Mouse (Mus musculus) hindbrain, embryonic 11.5 days (tissue): Measurements from ENCODE around the gene Mrgprf. TPM values are rescaled to one million over a fixed set of nuclear protein-coding genes. Genes with fewer than 3 reads are reported as not detected.

Experiments
- ATAC-seq: fragments of 200-750 bp; cut with Nextera tagmentation; 2 replicates; pipeline ENCODE4 v1.8.0; 2017; ENCODE audit warnings: mild to moderate bottlenecking, moderate TSS enrichment, moderate library complexity; ENCODE audit not compliant: low FRiP score
- DNase-seq: peaks from one replicate; pipeline ENCODE4 v3.0.0-alpha.2; 2015; ENCODE audit warnings: low spot score
- H3K27ac ChIP-seq: fragments of 300-500 bp; sonication (generic); 2 replicates; pipeline ENCODE4 v1.5.1; 2014; ENCODE audit warnings: mild to moderate bottlenecking, low read depth, low read length
- H3K27me3 ChIP-seq: fragments of 300-500 bp; sonication (generic); 2 replicates; pipeline ENCODE4 v1.6.1; 2014; ENCODE audit warnings: mild to moderate bottlenecking, low read length, moderate library complexity, mixed read lengths; ENCODE audit not compliant: control insufficient read depth, insufficient read depth
- H3K36me3 ChIP-seq: fragments of 300-500 bp; sonication (generic); 2 replicates; pipeline ENCODE4 v1.6.1; 2014; ENCODE audit warnings: mild to moderate bottlenecking, low read length, moderate library complexity, mixed read lengths; ENCODE audit not compliant: control insufficient read depth, insufficient read depth
- H3K4me1 ChIP-seq: fragments of 300-500 bp; sonication (generic); replicated peaks from 2 replicates; pipeline ENCODE4 v1.6.1; 2014; ENCODE audit warnings: low read length, mixed read lengths; ENCODE audit not compliant: control insufficient read depth, insufficient read depth
- H3K4me2 ChIP-seq: fragments of 300-500 bp; sonication (generic); replicated peaks from 2 replicates; pipeline ENCODE4 v1.6.1; 2014; ENCODE audit warnings: mild to moderate bottlenecking, low read depth, low read length
- H3K4me3 ChIP-seq: fragments of 300-500 bp; sonication (generic); 2 replicates; pipeline ENCODE4 v1.5.1; 2014; ENCODE audit warnings: low read depth, low read length
- H3K9ac ChIP-seq: fragments of 300-500 bp; sonication (generic); 2 replicates; pipeline ENCODE4 v1.6.1; 2014; ENCODE audit warnings: low read depth, low read length
- H3K9me3 ChIP-seq: fragments of 300-500 bp; sonication (generic); 2 replicates; pipeline ENCODE4 v1.6.1; 2016; ENCODE audit warnings: low read length; ENCODE audit not compliant: control insufficient read depth
- WGBS: fragments of 180-500 bp; shearing (Covaris S2); extraction: QIAGEN DNeasy Blood & Tissue Kit; methylation state at CpG from one replicate; pipeline ENCODE4 v1.1.7; 2014; 5-methylcytosine and 5-hydroxymethylcytosine counted together
- polyA plus RNA-seq: library from polyadenylated mRNA; unstranded; fragments of >200 nt; fragmentation: Nextera tagmentation; extraction: Ambion mirVana; gene quantifications from 2 replicates; pipeline ENCODE4 v1.2.1, GENCODE M21; 2014

The Mrgprf gene
- polyA plus RNA-seq, 1 experiment from 2014 or later = 0.26 TPM

DNA sequence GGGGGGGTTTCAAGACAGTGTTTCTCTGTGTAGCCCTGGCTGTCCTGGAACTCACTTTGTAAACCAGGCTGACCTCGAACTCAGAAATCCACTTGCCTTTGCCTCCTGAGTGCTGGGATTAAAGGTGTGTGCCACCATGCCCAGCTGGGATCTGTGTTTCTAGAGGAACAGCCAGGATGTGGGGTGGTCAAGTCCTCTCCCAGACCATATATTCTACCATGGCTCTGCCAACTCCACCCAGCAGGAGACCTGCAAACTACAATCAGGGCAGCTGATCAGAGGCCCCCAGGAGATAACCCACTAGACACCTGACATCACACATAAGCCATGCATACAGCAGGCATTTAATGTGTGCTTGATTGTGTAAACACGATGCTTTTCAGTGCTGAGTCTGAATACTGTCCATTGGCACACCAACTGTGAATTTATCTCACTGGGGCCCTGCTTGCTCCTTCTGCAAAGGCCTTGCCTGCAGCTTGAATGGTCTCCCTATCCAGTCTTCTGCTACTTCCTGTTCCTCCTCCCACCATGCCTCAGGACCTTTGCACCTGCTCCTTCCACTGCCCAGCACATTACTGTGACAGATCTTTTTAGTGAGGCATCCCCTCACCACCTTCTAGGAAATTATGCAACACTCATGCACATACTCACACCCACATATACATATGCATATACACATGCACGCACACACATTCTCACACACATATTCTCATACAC, 35.1 kb downstream of the Mrgprf start:
- H3K9ac ChIP-seq = no peak overlapping the region
- no peak overlapping the region for H3K27ac ChIP-seq
- H3K27me3 ChIP-seq = no peaks in the 10 kb centered on the region
- H3K36me3 ChIP-seq = no peaks in the 10 kb centered on the region
- DNase-seq (no peak), ATAC-seq (no peak)
- H3K9me3 ChIP-seq = no peaks in the 10 kb centered on the region
- H3K4me3 ChIP-seq = no peak overlapping the region
- no peaks in the 10 kb centered on the region for H3K4me1 ChIP-seq
- no peak overlapping the region for H3K4me2 ChIP-seq
- 81% methylated on average over 3 of the region's 3 CpGs for WGBS

DNA sequence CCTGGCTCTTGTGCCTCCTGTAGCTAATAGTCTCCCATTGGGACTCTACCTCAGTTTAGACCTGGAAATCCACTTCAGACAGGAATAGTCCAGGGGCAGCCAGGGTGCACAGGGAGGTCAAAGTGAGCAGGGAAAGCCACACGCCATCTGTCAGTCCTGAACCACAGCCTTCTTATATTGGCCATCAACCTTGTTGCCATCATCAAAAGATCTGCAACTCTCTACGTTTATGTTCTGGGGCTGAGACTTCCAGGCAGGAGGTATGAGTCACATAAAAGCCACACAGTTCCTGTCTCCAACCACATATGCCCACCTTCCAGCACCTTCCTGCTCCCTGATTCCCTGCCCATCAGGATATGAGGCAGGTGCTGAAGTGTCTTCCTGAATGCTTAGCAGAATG, 37.3 kb downstream of the Mrgprf start:
- no peaks in the 10 kb centered on the region for H3K27me3 ChIP-seq
- H3K4me1 ChIP-seq = no peaks in the 10 kb centered on the region
- H3K4me2 ChIP-seq = no peak overlapping the region
- H3K9ac ChIP-seq = no peak overlapping the region
- no peak overlapping the region for H3K4me3 ChIP-seq
- no peaks in the 10 kb centered on the region for H3K9me3 ChIP-seq
- no peak overlapping the region for H3K27ac ChIP-seq
- WGBS = 79% methylated on average over 2 of the region's 2 CpGs
- DNase-seq (no peak), ATAC-seq (no peak)
- H3K36me3 ChIP-seq = no peaks in the 10 kb centered on the region

DNA sequence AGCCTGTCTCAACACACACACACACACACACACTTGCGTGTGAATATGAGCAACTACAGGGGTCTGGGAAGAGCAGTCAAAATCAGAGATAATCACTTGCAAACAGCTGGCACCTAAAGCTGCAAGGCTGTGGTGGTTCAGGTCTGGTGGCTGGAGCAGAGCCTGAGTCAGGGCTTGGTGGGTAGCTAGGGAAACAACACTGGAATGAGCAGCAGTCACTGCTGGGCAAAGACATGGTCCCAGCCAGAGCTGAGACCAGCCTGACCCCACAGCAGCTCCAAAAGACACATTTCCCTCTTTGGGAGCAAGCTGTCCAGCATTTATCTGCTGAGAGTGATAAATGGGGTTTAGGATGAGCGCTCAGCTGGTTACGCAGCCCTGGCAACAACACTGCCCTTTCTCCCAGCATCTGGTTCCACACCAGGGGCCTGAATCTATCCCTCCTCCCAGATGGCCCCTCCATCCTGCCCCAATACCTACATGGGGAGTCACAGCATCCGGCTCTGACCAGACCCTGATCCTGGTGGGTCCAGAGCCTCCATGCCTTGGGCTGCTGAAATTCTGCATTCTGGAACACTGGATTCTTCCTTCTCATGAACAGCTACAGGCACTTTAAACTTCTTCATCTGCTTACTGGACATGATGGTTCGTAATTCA, 39.7 kb downstream of the Mrgprf start:
- ATAC-seq = no peak
- H3K4me2 ChIP-seq = no peak overlapping the region
- no peaks in the 10 kb centered on the region for H3K36me3 ChIP-seq
- no peaks in the 10 kb centered on the region for H3K4me1 ChIP-seq
- peak; percentile 33 for DNase-seq
- H3K9me3 ChIP-seq = no peaks in the 10 kb centered on the region
- H3K27me3 ChIP-seq = no peaks in the 10 kb centered on the region
- no peak overlapping the region for H3K9ac ChIP-seq
- H3K4me3 ChIP-seq = no peak overlapping the region
- no peak overlapping the region for H3K27ac ChIP-seq
- WGBS = 76% methylated on average over 5 of the region's 5 CpGs

Other genes with a start within 250 kb of the Mrgprf start
- gene 1810010D01Rik, start 92.7 kb upstream of the Mrgprf start, polyA plus RNA-seq = 0.97 TPM in 1 of 2 replicates, not detected in the other
- gene Tpcn2, start 16.8 kb upstream of the Mrgprf start, polyA plus RNA-seq = 2.1 and 3.7 TPM in 2 replicates
- gene Mrgprd, start 14.0 kb downstream of the Mrgprf start, polyA plus RNA-seq = not detected in 2 replicates